10 mouse cellular contexts compared by ENCODE assay signal in the genomic region with DNA sequence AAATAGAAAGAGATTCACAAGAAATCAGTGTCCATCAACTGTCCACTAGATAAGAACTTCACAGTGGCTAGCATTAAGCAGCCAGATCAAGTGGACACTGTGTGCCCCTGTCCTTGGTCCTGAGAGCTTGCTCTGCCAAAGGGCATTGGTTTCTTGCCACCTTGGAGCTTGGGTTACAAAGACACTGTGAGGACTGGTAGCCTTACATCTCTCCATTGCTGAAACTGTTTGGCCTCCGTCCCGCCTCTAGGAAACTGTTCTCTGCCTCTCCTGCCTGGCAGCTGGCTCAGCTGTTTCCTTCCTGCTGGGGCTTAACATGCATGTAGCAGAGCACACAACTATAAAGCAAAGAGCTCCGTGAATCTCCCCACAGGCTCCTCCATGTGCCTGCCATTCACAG. TPM values are rescaled to one million over a fixed set of nuclear protein-coding genes. Genes with fewer than 3 reads are reported as not detected.
DNase-seq lines count a peak whose midpoint lies in the region; ATAC-seq and TF ChIP-seq lines count a peak whose summit lies in the region.
"Had no signal": no experiment of that assay in that cellular context is flagged by ENCODE, and none has a peak within 500 bp of the region (broad histone marks: within the 10 kb centered on the region; RNA-seq: fewer than 3 reads in every experiment).

No protein-coding gene starts in this region.

- WGBS in lung, postnatal 0 days = 33% methylated on average over 3 of the region's 3 CpGs
- WGBS in thymus, adult 2 months = 9% methylated on average over 3 of the region's 3 CpGs

- no peak for TF ChIP-seq EP300 in lung, postnatal 0 days (IDR thresholded peaks at IDR 0.05)

- DNase-seq in embryo, embryonic 10 days (ENCODE audit: low spot score) = peak; percentile 44
- no peak for DNase-seq in embryo, embryonic 9.5 days (ENCODE audit: extremely low spot score)
- peak; percentile 42 for DNase-seq in lung, postnatal 0 days (ENCODE audit: low spot score)
- no peak for DNase-seq in lung, postnatal 25 days (ENCODE audit: low spot score)
- peak; percentile 81 for DNase-seq in gastrocnemius, postnatal 14 days
- peak; percentile 33 for DNase-seq in thymus, adult 2 months
- no peak for DNase-seq in cerebellum, postnatal 36 days
- no peak for DNase-seq in layer of hippocampus, adult 9-11 months

- H3K4me2 ChIP-seq in lung, postnatal 0 days (replicated peaks; ENCODE audit: low read depth, low read length) = no peak overlapping the region
- H3K4me2 ChIP-seq: embryonic facial prominence, embryonic 15.5 days; limb, embryonic 12.5 days had no signal

- intact Hi-C loops in gastrocnemius, postnatal 14 days (cut with DNase I; ENCODE audit: low total_unique reads) = no loop called here

- no peak for TF ChIP-seq POLR2A in thymus, adult 2 months (IDR thresholded peaks at IDR 0.05; ENCODE audit: control insufficient read depth, extremely low read depth, insufficient read depth, low read length, poor library complexity)

- H3K36me3 ChIP-seq in lung, postnatal 0 days (ENCODE audit: insufficient read depth, low read length) = no peaks in the 10 kb centered on the region
- H3K36me3 ChIP-seq in thymus, adult 2 months (ENCODE audit: control insufficient read depth, insufficient read depth, low read length) = no peaks in the 10 kb centered on the region
- H3K36me3 ChIP-seq: embryonic facial prominence, embryonic 15.5 days; limb, embryonic 12.5 days had no signal

- H3K9me3 ChIP-seq in lung, postnatal 0 days (ENCODE audit: low read length) = no peaks in the 10 kb centered on the region
- H3K9me3 ChIP-seq: embryonic facial prominence, embryonic 15.5 days; limb, embryonic 12.5 days had no signal

- H3K9ac ChIP-seq in lung, postnatal 0 days (replicated peaks; ENCODE audit: low read depth) = no peak overlapping the region
- H3K9ac ChIP-seq: embryonic facial prominence, embryonic 15.5 days; limb, embryonic 12.5 days had no signal

- H3K4me3 ChIP-seq in lung, postnatal 0 days (ENCODE audit: low read depth, low read length) = no peak overlapping the region
- no peak overlapping the region for H3K4me3 ChIP-seq in thymus, adult 2 months (ENCODE audit: control insufficient read depth, insufficient read depth, low read length)
- H3K4me3 ChIP-seq: embryonic facial prominence, embryonic 15.5 days; limb, embryonic 12.5 days had no signal

- H3K27me3 ChIP-seq in lung, postnatal 0 days (replicated peaks; ENCODE audit: insufficient read depth, low read length) = no peaks in the 10 kb centered on the region
- no peaks in the 10 kb centered on the region for H3K27me3 ChIP-seq in thymus, adult 2 months (ENCODE audit: control insufficient read depth, insufficient read depth, low read length)
- H3K27me3 ChIP-seq: embryonic facial prominence, embryonic 15.5 days; limb, embryonic 12.5 days had no signal

- no peak for ATAC-seq in lung, postnatal 0 days

- H3K27ac ChIP-seq in lung, postnatal 0 days (ENCODE audit: low read length) = no peak overlapping the region
- H3K27ac ChIP-seq in thymus, adult 2 months (ENCODE audit: control insufficient read depth, insufficient read depth, low read length) = peak overlapping the region; percentile 29; the same call in 1 of the 2 replicates
- H3K27ac ChIP-seq: embryonic facial prominence, embryonic 15.5 days; limb, embryonic 12.5 days had no signal

- H3K4me1 ChIP-seq in lung, postnatal 0 days (ENCODE audit: insufficient read depth, low read depth, low read length) = peaks cover 3% of the 10 kb centered on the region; the same call in 1 of the 2 replicates
- peaks cover 24% of the 10 kb centered on the region for H3K4me1 ChIP-seq in thymus, adult 2 months (replicated peaks; ENCODE audit: control insufficient read depth, insufficient read depth, low read length)

- TF ChIP-seq CTCF in lung, postnatal 0 days (IDR thresholded peaks at IDR 0.05) = no peak
- TF ChIP-seq CTCF in thymus, adult 2 months (IDR thresholded peaks at IDR 0.05; ENCODE audit: borderline replicate concordance, control insufficient read depth, extremely low read depth, insufficient read depth, low read length, poor library complexity) = no peak

RNA-seq across cellular contexts. Expression of gene Angpt4, which starts 26.9 kb away (rescaled TPM):
- polyA plus RNA-seq in lung, postnatal 0 days (2015; fragmentation: Nextera tagmentation; extraction: Ambion mirVana) = 0.11 and 0.13 TPM in 2 replicates
- total RNA-seq in gastrocnemius, postnatal 14 days (2021) = under 1 TPM in 1 of 2 experiments, not detected in 1; 0.12 TPM
- polyA plus RNA-seq in thymus, adult 2 months (2012; rRNA removed) = 0.80 TPM in 2 replicates

RNA-seq across cellular contexts. Expression of gene Fam110a, which starts 42.1 kb away (rescaled TPM):
- polyA plus RNA-seq in lung, postnatal 0 days (2015; fragmentation: Nextera tagmentation; extraction: Ambion mirVana) = 34.8 and 36.3 TPM in 2 replicates
- 1 to 10 TPM; 3.8 to 4.8 TPM for total RNA-seq in gastrocnemius, postnatal 14 days (2021)
- polyA plus RNA-seq in thymus, adult 2 months (2012; rRNA removed) = 33.0 and 41.3 TPM in 2 replicates

RNA-seq across cellular contexts. Expression of gene Slc52a3, which starts 58.4 kb away (rescaled TPM):
- 26.0 and 26.7 TPM in 2 replicates for polyA plus RNA-seq in lung, postnatal 0 days (2015; fragmentation: Nextera tagmentation; extraction: Ambion mirVana)
- 1 to 10 TPM; 1.3 to 1.4 TPM for total RNA-seq in gastrocnemius, postnatal 14 days (2021)
- polyA plus RNA-seq in thymus, adult 2 months (2012; rRNA removed) = 3.7 and 4.6 TPM in 2 replicates

Comparison
In these comparisons a context has a peak if more than half of its experiments do, and no peak if none do; other contexts are left out.
1. DNase-seq: peak in embryo, embryonic 10 days (single experiment), lung, postnatal 0 days (single experiment), gastrocnemius, postnatal 14 days (single experiment) and thymus, adult 2 months (single experiment); none in embryo, embryonic 9.5 days (single experiment), lung, postnatal 25 days (single experiment), cerebellum, postnatal 36 days (0 of 2) and layer of hippocampus, adult 9-11 months (single experiment).